Mouse (Mus musculus) liver, embryonic 11.5 days (tissue): ENCODE data around the gene Sp6. TPM values are rescaled to one million over a fixed set of nuclear protein-coding genes. Genes with fewer than 3 reads are reported as not detected.

Source experiments
- ATAC-seq: fragments of 200-750 bp; cut with Nextera tagmentation; replicated peaks from 2 replicates; pipeline ENCODE4 v1.8.0; 2017; ENCODE audit warnings: moderate number of reproducible peaks, mild to moderate bottlenecking, moderate TSS enrichment, moderate library complexity; ENCODE audit not compliant: low FRiP score
- DNase-seq: peaks from one replicate; pipeline ENCODE4 v3.0.0-alpha.2; 2017; ENCODE audit warnings: low spot score
- H3K27ac ChIP-seq: fragments of 300-500 bp; sonication (generic); 2 replicates; pipeline ENCODE4 v1.5.1; 2014; ENCODE audit warnings: mild to moderate bottlenecking, low read depth, low read length, control low read depth
- H3K27me3 ChIP-seq: fragments of 300-500 bp; sonication (generic); replicated peaks from 2 replicates; pipeline ENCODE4 v1.6.1; 2014; ENCODE audit warnings: low read length, mixed read lengths; ENCODE audit not compliant: control insufficient read depth, insufficient read depth
- H3K36me3 ChIP-seq: fragments of 300-500 bp; sonication (generic); 2 replicates; pipeline ENCODE4 v1.6.1; 2014; ENCODE audit warnings: mild to moderate bottlenecking, low read length, moderate library complexity, mixed read lengths; ENCODE audit not compliant: control insufficient read depth, insufficient read depth
- H3K4me1 ChIP-seq: fragments of 300-500 bp; sonication (generic); replicated peaks from 2 replicates; pipeline ENCODE4 v1.6.1; 2014; ENCODE audit warnings: low read length, mixed read lengths; ENCODE audit not compliant: control insufficient read depth, insufficient read depth
- H3K4me2 ChIP-seq: fragments of 300-500 bp; sonication (generic); 2 replicates; pipeline ENCODE4 v1.6.1; 2014; ENCODE audit warnings: mild to moderate bottlenecking, control low read depth, moderate library complexity
- H3K4me3 ChIP-seq: fragments of 300-500 bp; sonication (generic); 2 replicates; pipeline ENCODE4 v1.5.1; 2014; ENCODE audit warnings: low read depth, low read length, control low read depth
- H3K9ac ChIP-seq: fragments of 300-500 bp; sonication (generic); 2 replicates; pipeline ENCODE4 v1.6.1; 2014; ENCODE audit warnings: low read depth, low read length, control low read depth
- H3K9me3 ChIP-seq: fragments of 300-500 bp; sonication (generic); 2 replicates; pipeline ENCODE4 v1.6.1; 2016; ENCODE audit warnings: low read length, inconsistent platforms, mixed read lengths; ENCODE audit not compliant: control insufficient read depth
- WGBS: fragments of 180-500 bp; shearing (Covaris S2); extraction: QIAGEN DNeasy Blood & Tissue Kit; methylation state at CpG from one replicate; pipeline ENCODE4 v1.1.7; 2014; 5-methylcytosine and 5-hydroxymethylcytosine counted together
- polyA plus RNA-seq: library from polyadenylated mRNA; unstranded; fragments of >200 nt; fragmentation: Nextera tagmentation; extraction: Ambion mirVana; gene quantifications from 2 replicates; pipeline ENCODE4 v1.2.1, GENCODE M21; 2014

The Sp6 gene
- polyA plus RNA-seq, 1 experiment from 2014 or later, result not detected

- peaks cover 21% of the 10 kb centered on the region for H3K4me1 ChIP-seq
- no peak for DNase-seq
Measured at GRCm38 (mm10) chr11:97050944-97051586, 37.9 kb downstream of the Sp6 start.

GRCm38 (mm10) chr11:97052219-97052646 is 39.0 kb downstream of the Sp6 start:
- Histone ChIP-seq H3K9ac (peak overlapping the region; percentile 75), H3K9me3 (no peaks in the 10 kb centered on the region), H3K36me3 (peaks cover 17% of the 10 kb centered on the region), H3K4me3 (peak overlapping the region; percentile 67), H3K4me1 (peaks cover 21% of the 10 kb centered on the region), H3K4me2 (peak overlapping the region; percentile 94), H3K27ac (no peak overlapping the region), H3K27me3 (no peaks in the 10 kb centered on the region)
- WGBS, result 21% methylated on average over 11 of the region's 11 CpGs
- peak; percentile 69 for ATAC-seq
- DNase-seq, result peak; percentile 49

More at GRCm38 (mm10) chr11:97050944-97051586, 37.9 kb downstream of the Sp6 start:
- H3K9ac ChIP-seq, result peak overlapping the region; percentile 75
- 19% methylated on average over 13 of the region's 13 CpGs for WGBS
- H3K36me3 ChIP-seq, result peaks cover 10% of the 10 kb centered on the region
- peak overlapping the region; percentile 94 for H3K4me2 ChIP-seq
- H3K27ac ChIP-seq, result peak overlapping the region; percentile 4; the same call in 1 of the 2 replicates
- H3K9me3 ChIP-seq, result no peaks in the 10 kb centered on the region
- H3K4me3 ChIP-seq, result peak overlapping the region; percentile 67
- H3K27me3 ChIP-seq, result no peaks in the 10 kb centered on the region
- ATAC-seq, result peak; percentile 8; the same call in 1 of the 2 replicates

- no peaks in the 10 kb centered on the region for H3K4me1 ChIP-seq
- 72% methylated on average over 9 of the region's 9 CpGs for WGBS
- H3K36me3 ChIP-seq, result peaks cover 19% of the 10 kb centered on the region
Measured at GRCm38 (mm10) chr11:97063274-97063920, 50.2 kb downstream of the Sp6 start.

GRCm38 (mm10) chr11:97063921-97064295 is 50.7 kb downstream of the Sp6 start:
- 89% methylated on average over 3 of the region's 3 CpGs for WGBS
- H3K4me3 ChIP-seq, result no peak overlapping the region
- ATAC-seq, result no peak

More at GRCm38 (mm10) chr11:97063274-97063920, 50.2 kb downstream of the Sp6 start:
- H3K27ac ChIP-seq, result no peak overlapping the region
- no peak for ATAC-seq
- DNase-seq, result no peak
- H3K4me3 ChIP-seq, result no peak overlapping the region
- H3K4me2 ChIP-seq, result no peak overlapping the region
- H3K9me3 ChIP-seq, result no peaks in the 10 kb centered on the region
- no peak overlapping the region for H3K9ac ChIP-seq
- H3K27me3 ChIP-seq, result no peaks in the 10 kb centered on the region

GRCm38 (mm10) chr11:97065538-97066295 is 52.5 kb downstream of the Sp6 start:
- no peaks in the 10 kb centered on the region for H3K4me1 ChIP-seq
- no peaks in the 10 kb centered on the region for H3K27me3 ChIP-seq
- H3K9ac ChIP-seq, result no peak overlapping the region
- no peaks in the 10 kb centered on the region for H3K9me3 ChIP-seq
- 82% methylated on average over 12 of the region's 12 CpGs for WGBS
- DNase-seq, result no peak
- H3K4me2 ChIP-seq, result no peak overlapping the region
- no peak overlapping the region for H3K27ac ChIP-seq
- ATAC-seq, result no peak
- H3K36me3 ChIP-seq, result peaks cover 13% of the 10 kb centered on the region
- no peak overlapping the region for H3K4me3 ChIP-seq

More at GRCm38 (mm10) chr11:97063921-97064295, 50.7 kb downstream of the Sp6 start:
- no peak overlapping the region for H3K4me2 ChIP-seq
- no peak overlapping the region for H3K9ac ChIP-seq
- H3K4me1 ChIP-seq, result no peaks in the 10 kb centered on the region
- no peaks in the 10 kb centered on the region for H3K27me3 ChIP-seq
- no peak overlapping the region for H3K27ac ChIP-seq
- DNase-seq, result no peak
- H3K36me3 ChIP-seq, result peaks cover 19% of the 10 kb centered on the region
- H3K9me3 ChIP-seq, result no peaks in the 10 kb centered on the region

- Histone ChIP-seq H3K27ac (no peak overlapping the region), H3K36me3 (peaks cover 7% of the 10 kb centered on the region; the same call in 1 of the 2 replicates), H3K4me1 (no peaks in the 10 kb centered on the region), H3K27me3 (no peaks in the 10 kb centered on the region), H3K4me3 (no peak overlapping the region), H3K9me3 (no peaks in the 10 kb centered on the region), H3K9ac (no peak overlapping the region), H3K4me2 (no peak overlapping the region)
- DNase-seq, result no peak
- 58% methylated on average over 22 of the region's 22 CpGs for WGBS
- ATAC-seq, result no peak; the same call in 1 of the 2 replicates
Measured at GRCm38 (mm10) chr11:97066656-97067360, 53.6 kb downstream of the Sp6 start.

- no peak overlapping the region for H3K9ac ChIP-seq
- ATAC-seq, result no peak
Measured at GRCm38 (mm10) chr11:97069333-97069732, 56.1 kb downstream of the Sp6 start.

GRCm38 (mm10) chr11:97069770-97070169 is 56.6 kb downstream of the Sp6 start:
- H3K4me2 ChIP-seq, result no peak overlapping the region
- H3K27ac ChIP-seq, result no peak overlapping the region
- H3K4me1 ChIP-seq, result no peaks in the 10 kb centered on the region
- no peak overlapping the region for H3K9ac ChIP-seq
- 73% methylated on average over 2 of the region's 2 CpGs for WGBS
- no peak for DNase-seq
- no peak for ATAC-seq
- peaks cover 7% of the 10 kb centered on the region; the same call in 1 of the 2 replicates for H3K36me3 ChIP-seq
- no peaks in the 10 kb centered on the region for H3K9me3 ChIP-seq
- H3K4me3 ChIP-seq, result no peak overlapping the region
- no peaks in the 10 kb centered on the region for H3K27me3 ChIP-seq

More at GRCm38 (mm10) chr11:97069333-97069732, 56.1 kb downstream of the Sp6 start:
- Histone ChIP-seq H3K4me3 (no peak overlapping the region), H3K4me1 (no peaks in the 10 kb centered on the region), H3K27ac (no peak overlapping the region), H3K9me3 (no peaks in the 10 kb centered on the region), H3K4me2 (no peak overlapping the region), H3K36me3 (peaks cover 7% of the 10 kb centered on the region; the same call in 1 of the 2 replicates), H3K27me3 (no peaks in the 10 kb centered on the region)
- 62% methylated on average over 1 of the region's 1 CpGs for WGBS
- DNase-seq, result no peak
